Mouse (Mus musculus) hindbrain, embryonic 14.5 days (tissue): ENCODE data around the gene Tst. TPM values are rescaled to one million over a fixed set of nuclear protein-coding genes. Genes with fewer than 3 reads are reported as not detected.

Experiments
- ATAC-seq: fragments of 200-750 bp; cut with Nextera tagmentation; 2 replicates; pipeline ENCODE4 v1.8.0; 2017; ENCODE audit warnings: moderate number of reproducible peaks, mild to moderate bottlenecking, moderate TSS enrichment, moderate library complexity; ENCODE audit not compliant: low FRiP score
- DNase-seq: peaks from one replicate; pipeline ENCODE4 v3.0.0-alpha.2; 2015; ENCODE audit warnings: low spot score
- H3K27ac ChIP-seq: fragments of 300-500 bp; sonication (generic); 2 replicates; pipeline ENCODE4 v1.5.1; 2014; ENCODE audit warnings: mild to moderate bottlenecking, moderate library complexity
- H3K27me3 ChIP-seq: fragments of 300-500 bp; sonication (generic); 2 replicates; pipeline ENCODE4 v1.6.1; 2014; ENCODE audit warnings: mild to moderate bottlenecking, low read length, mixed read lengths; ENCODE audit not compliant: control insufficient read depth, insufficient read depth
- H3K36me3 ChIP-seq: fragments of 300-500 bp; sonication (generic); replicated peaks from 2 replicates; pipeline ENCODE4 v1.6.1; 2014; ENCODE audit not compliant: control insufficient read depth, insufficient read depth
- H3K4me1 ChIP-seq: fragments of 300-500 bp; sonication (generic); replicated peaks from 2 replicates; pipeline ENCODE4 v1.6.1; 2014; ENCODE audit warnings: antibody characterized with exemption, low read length, mixed read lengths; ENCODE audit not compliant: control insufficient read depth, insufficient read depth
- H3K4me2 ChIP-seq: fragments of 300-500 bp; sonication (generic); replicated peaks from 2 replicates; pipeline ENCODE4 v1.6.1; 2014; ENCODE audit warnings: mild to moderate bottlenecking, moderate library complexity
- H3K4me3 ChIP-seq: fragments of 300-500 bp; sonication (generic); replicated peaks from 2 replicates; pipeline ENCODE4 v1.5.1; 2014; ENCODE audit warnings: mild to moderate bottlenecking, low read length
- H3K9ac ChIP-seq: fragments of 300-500 bp; sonication (generic); 2 replicates; pipeline ENCODE4 v1.6.1; 2014
- H3K9me3 ChIP-seq: fragments of 300-500 bp; sonication (generic); 2 replicates; pipeline ENCODE4 v1.6.1; 2016; ENCODE audit warnings: low read length; ENCODE audit not compliant: control insufficient read depth
- WGBS: fragments of 180-500 bp; shearing (Covaris S2); extraction: QIAGEN DNeasy Blood & Tissue Kit; methylation state at CpG from one replicate; pipeline ENCODE4 v1.1.7; 2014; 5-methylcytosine and 5-hydroxymethylcytosine counted together
- polyA plus RNA-seq: library from polyadenylated mRNA; unstranded; fragments of >200 nt; fragmentation: Nextera tagmentation; extraction: Ambion mirVana; gene quantifications from 2 replicates; pipeline ENCODE4 v1.2.1, GENCODE M21; 2014

Gene Tst
- polyA plus RNA-seq, 1 experiment from 2014 or later = 21.4 TPM

- H3K9ac ChIP-seq = no peak overlapping the region
- H3K4me1 ChIP-seq = no peaks in the 10 kb centered on the region
- peak; percentile 24; the same call in 1 of the 2 replicates for ATAC-seq
- 18% methylated on average over 16 of the region's 16 CpGs for WGBS
- H3K4me2 ChIP-seq = no peak overlapping the region
- H3K36me3 ChIP-seq = no peaks in the 10 kb centered on the region
- H3K9me3 ChIP-seq = no peaks in the 10 kb centered on the region
- DNase-seq = peak; percentile 91
- H3K27me3 ChIP-seq = no peaks in the 10 kb centered on the region
- H3K4me3 ChIP-seq = no peak overlapping the region
- H3K27ac ChIP-seq = no peak overlapping the region
These were observed 16.6 kb upstream of the Tst start for GRCm38 (mm10) chr15:78422046-78422956.

GRCm38 (mm10) chr15:78420395-78420794 lies 14.7 kb upstream of the Tst start:
- DNase-seq = no peak
- no peak overlapping the region for H3K4me2 ChIP-seq

GRCm38 (mm10) chr15:78416937-78417336 lies 11.2 kb upstream of the Tst start:
- WGBS = 15% methylated on average over 4 of the region's 4 CpGs
- ATAC-seq (no peak), DNase-seq (no peak)
- H3K9ac ChIP-seq = no peak overlapping the region
- H3K4me2 ChIP-seq = no peak overlapping the region
- H3K27ac ChIP-seq = no peak overlapping the region
- peaks cover 7% of the 10 kb centered on the region for H3K36me3 ChIP-seq
- H3K9me3 ChIP-seq = no peaks in the 10 kb centered on the region
- no peaks in the 10 kb centered on the region for H3K27me3 ChIP-seq
- H3K4me3 ChIP-seq = no peak overlapping the region
- H3K4me1 ChIP-seq = 0 out of 2 replicates have a peak, but pooled peaks cover 3% of the 10 kb centered on the region

More at GRCm38 (mm10) chr15:78420395-78420794, 14.7 kb upstream of the Tst start:
- Histone ChIP-seq H3K27me3 (no peaks in the 10 kb centered on the region), H3K4me3 (no peak overlapping the region), H3K27ac (no peak overlapping the region), H3K36me3 (no peaks in the 10 kb centered on the region), H3K4me1 (0 out of 2 replicates have a peak, but pooled peaks cover 3% of the 10 kb centered on the region), H3K9me3 (no peaks in the 10 kb centered on the region), H3K9ac (no peak overlapping the region)
- no peak for ATAC-seq
- 88% methylated on average over 13 of the region's 13 CpGs for WGBS

- H3K27ac ChIP-seq = no peak overlapping the region
- 92% methylated on average over 8 of the region's 8 CpGs for WGBS
- no peak for DNase-seq
- no peak overlapping the region for H3K4me3 ChIP-seq
- H3K9me3 ChIP-seq = no peaks in the 10 kb centered on the region
- ATAC-seq = no peak
- peaks cover 14% of the 10 kb centered on the region for H3K4me1 ChIP-seq
- H3K36me3 ChIP-seq = peaks cover 7% of the 10 kb centered on the region
- no peak overlapping the region for H3K9ac ChIP-seq
- peaks cover 27% of the 10 kb centered on the region for H3K27me3 ChIP-seq
- no peak overlapping the region for H3K4me2 ChIP-seq
These were observed 8.4 kb upstream of the Tst start for GRCm38 (mm10) chr15:78414157-78414556.

GRCm38 (mm10) chr15:78413719-78414117 lies 8.0 kb upstream of the Tst start:
- no peak overlapping the region for H3K4me3 ChIP-seq
- DNase-seq (no peak), ATAC-seq (no peak)
- H3K4me2 ChIP-seq = no peak overlapping the region
- 53% methylated on average over 1 of the region's 1 CpGs for WGBS
- peaks cover 14% of the 10 kb centered on the region for H3K4me1 ChIP-seq
- H3K27ac ChIP-seq = no peak overlapping the region
- peaks cover 7% of the 10 kb centered on the region for H3K36me3 ChIP-seq
- H3K27me3 ChIP-seq = peaks cover 31% of the 10 kb centered on the region
- H3K9me3 ChIP-seq = no peaks in the 10 kb centered on the region
- H3K9ac ChIP-seq = no peak overlapping the region

- no peak for ATAC-seq
- H3K36me3 ChIP-seq = peaks cover 7% of the 10 kb centered on the region
- H3K27me3 ChIP-seq = peaks cover 37% of the 10 kb centered on the region
- H3K4me2 ChIP-seq = no peak overlapping the region
- no peaks in the 10 kb centered on the region for H3K9me3 ChIP-seq
- H3K4me1 ChIP-seq = peaks cover 14% of the 10 kb centered on the region
- H3K27ac ChIP-seq = no peak overlapping the region
- no peak overlapping the region for H3K4me3 ChIP-seq
- DNase-seq = no peak
- 94% methylated on average over 14 of the region's 14 CpGs for WGBS
- no peak overlapping the region for H3K9ac ChIP-seq
These were observed 7.5 kb upstream of the Tst start for GRCm38 (mm10) chr15:78413083-78413718.

- DNase-seq = no peak
- no peak overlapping the region for H3K27ac ChIP-seq
- no peak overlapping the region; the same call in 1 of the 2 replicates for H3K9ac ChIP-seq
- peaks cover 31% of the 10 kb centered on the region for H3K4me1 ChIP-seq
- no peaks in the 10 kb centered on the region for H3K9me3 ChIP-seq
- peak overlapping the region; percentile 37 for H3K4me2 ChIP-seq
- peaks cover 38% of the 10 kb centered on the region for H3K27me3 ChIP-seq
- H3K36me3 ChIP-seq = peaks cover 7% of the 10 kb centered on the region
- peak overlapping the region; percentile 14; the same call in 1 of the 2 replicates for H3K4me3 ChIP-seq
- no peak for ATAC-seq
- 8% methylated on average over 12 of the region's 12 CpGs for WGBS
These were observed 3.9 kb upstream of the Tst start for GRCm38 (mm10) chr15:78409570-78410052.

GRCm38 (mm10) chr15:78406293-78406934 lies 707 bp upstream of the Tst start, which contains the start of gene Mpst:
Mpst (plus strand) TSS chr15:78406416.
- Histone ChIP-seq H3K36me3 (no peaks in the 10 kb centered on the region), H3K4me3 (peak within 1 kb of the TSS; percentile 55), H3K9ac (peak within 1 kb of the TSS; percentile 65), H3K9me3 (no peaks in the 10 kb centered on the region), H3K4me2 (peak within 1 kb of the TSS; percentile 91), H3K27me3 (peaks cover 33% of the 10 kb centered on the region), H3K4me1 (peaks cover 37% of the 10 kb centered on the region), H3K27ac (peak within 1 kb of the TSS; percentile 83)
- WGBS = under 1% methylated on average over 40 of the region's 40 CpGs
- DNase-seq = peak; percentile 81
- peak; percentile 86 for ATAC-seq

GRCm38 (mm10) chr15:78405098-78405497 lies 609 bp downstream of the Tst start:
- H3K9me3 ChIP-seq = no peaks in the 10 kb centered on the region
- DNase-seq = no peak
- peak overlapping the region; percentile 65 for H3K9ac ChIP-seq
- ATAC-seq = no peak
- H3K27ac ChIP-seq = no peak overlapping the region
- peak overlapping the region; percentile 55 for H3K4me3 ChIP-seq
- 54% methylated on average over 11 of the region's 11 CpGs for WGBS
- no peaks in the 10 kb centered on the region for H3K36me3 ChIP-seq
- peaks cover 38% of the 10 kb centered on the region for H3K4me1 ChIP-seq
- peak overlapping the region; percentile 91 for H3K4me2 ChIP-seq
- peaks cover 20% of the 10 kb centered on the region for H3K27me3 ChIP-seq
